Mouse (Mus musculus) left cerebral cortex, adult 18-20 months (tissue): Measurements from ENCODE around the gene Ripor1. TPM values are rescaled to one million over a fixed set of nuclear protein-coding genes. Genes with fewer than 3 reads are reported as not detected.
"Not testable (repeated sequence)": the region's sequence is repeated elsewhere in the genome, so short reads cannot be mapped to it uniquely, and the experiment has no call there.

Experiments used
- DNase-seq, 2 experiments: peaks; one replicate each; pipeline ENCODE4 v3.0.0; 2021 to 2022; ENCODE audit warnings: low spot score in 2 of 2, mixed read lengths in 1 of 2
- long read RNA-seq, 2 experiments: library from polyadenylated mRNA; stranded (forward); transcript quantifications; one replicate each; pipeline ENCODE4 v2.0.0; 2021
- total RNA-seq, 2 experiments: library from RNA; stranded (reverse); gene quantifications; 2 replicates each; pipeline ENCODE4 v1.2.3; 2021

The Ripor1 gene
- total RNA-seq, result 10 to 100 TPM; 70.6 to 84.6 TPM
- long read RNA-seq, experiment 1, full-length matches to known transcripts, result 22 of 74 reads
- long read RNA-seq, experiment 1, partial matches to known transcripts, result 31 of 74 reads
- long read RNA-seq, experiment 1, other reads (novel, unspliced or antisense), result 21 of 74 reads
- long read RNA-seq, experiment 2, full-length matches to known transcripts, result 11 of 48 reads
- long read RNA-seq, experiment 2, partial matches to known transcripts, result 30 of 48 reads
- long read RNA-seq, experiment 2, other reads (novel, unspliced or antisense), result 7 of 48 reads

DNA sequence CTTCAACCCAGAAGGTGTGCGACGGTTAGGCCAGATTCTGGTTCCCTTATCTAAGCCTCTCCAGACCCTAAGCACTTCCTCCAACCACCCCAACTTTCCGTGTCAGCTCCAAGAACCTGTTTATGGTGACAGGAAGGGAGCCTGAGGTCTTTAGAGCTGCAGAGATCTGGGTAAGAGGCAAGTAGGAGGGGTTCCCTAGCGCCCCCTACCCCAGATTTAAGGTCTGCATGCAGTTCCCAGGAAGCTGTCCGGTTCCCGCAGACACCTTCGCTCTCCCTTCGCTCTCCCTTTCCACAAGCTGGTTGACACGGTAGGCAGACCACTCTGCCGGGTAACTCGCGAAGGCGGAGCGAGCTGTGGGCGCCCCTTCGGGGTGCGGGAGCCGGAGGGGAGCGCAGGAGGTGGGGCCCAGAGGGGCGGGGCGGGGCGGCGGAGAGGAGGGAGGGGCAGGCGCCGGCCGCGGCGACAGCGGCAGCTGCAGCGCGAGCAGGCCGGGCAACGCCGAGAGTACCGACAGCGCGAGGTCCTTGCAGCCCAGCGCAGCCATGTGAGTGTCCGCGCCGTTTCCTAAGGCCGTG lies at the start of gene Ripor1:
Ripor1 (plus strand) TSS at position 452 of the 578 bp plus-strand sequence.
- DNase-seq, result peak; percentile 73 to 83

GRCm38 (mm10) chr8:105562863-105563262 lies 42.2 kb upstream of the Ripor1 start:
- DNase-seq, result no peak

DNA sequence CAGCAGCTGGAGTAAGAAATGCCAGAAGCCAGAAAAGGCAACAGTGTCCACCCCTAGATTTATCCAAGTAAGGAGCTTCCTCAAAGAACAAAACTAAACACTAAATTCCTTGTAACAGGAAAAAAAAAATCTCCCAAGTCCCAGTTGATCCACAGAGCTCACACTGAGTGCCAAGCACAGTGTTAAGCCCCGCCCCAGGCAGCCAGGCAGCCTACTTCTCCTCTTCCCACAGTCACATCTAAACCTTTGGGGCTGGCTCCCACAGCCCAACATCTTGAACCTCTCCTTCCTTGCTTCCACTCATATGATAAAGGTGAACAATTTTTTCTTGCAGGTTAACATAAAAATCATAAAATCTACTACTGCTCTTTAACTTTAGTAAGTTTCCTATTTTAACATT lies 41.2 kb upstream of the Ripor1 start:
- no peak for DNase-seq

DNA sequence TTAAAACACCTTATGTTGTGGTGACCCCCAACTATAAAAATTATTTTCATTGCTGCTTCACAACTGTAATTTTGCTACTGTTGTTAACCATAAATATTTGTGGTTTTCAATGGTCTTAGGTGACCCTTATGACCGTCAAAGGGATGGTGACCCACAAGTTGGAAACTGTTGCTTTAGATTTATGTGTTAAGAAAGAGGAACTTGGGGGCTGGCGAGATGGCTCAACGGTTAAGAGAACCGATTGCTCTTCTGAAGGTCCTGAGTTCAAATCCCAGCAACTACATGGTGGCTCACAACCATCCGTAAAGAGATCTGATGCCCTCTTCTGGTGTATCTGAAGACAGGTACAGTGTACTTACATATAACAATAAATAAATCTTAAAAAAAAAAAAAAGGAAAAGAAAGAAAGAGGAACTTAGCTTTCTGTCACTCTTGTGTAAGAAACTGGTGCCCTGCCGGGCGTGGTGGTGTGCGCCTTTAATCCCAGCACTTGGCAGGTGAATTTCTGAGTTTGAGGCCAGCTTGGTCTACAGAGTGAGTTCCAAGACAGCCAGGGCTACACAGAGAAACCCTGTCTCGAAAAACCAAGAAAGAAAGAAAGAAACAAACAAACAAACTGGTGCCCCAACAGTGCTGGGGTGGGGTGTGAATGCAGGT lies 40.4 kb upstream of the Ripor1 start:
- DNase-seq, result not testable (repeated sequence)

- DNase-seq, result peak in 1 of 2 experiments; percentile 21
Measured at GRCm38 (mm10) chr8:105565401-105565881, 39.6 kb upstream of the Ripor1 start.

GRCm38 (mm10) chr8:105565952-105566702 lies 38.9 kb upstream of the Ripor1 start, which contains the start of gene Atp6v0d1:
TSS of gene Atp6v0d1 (minus strand) at chr8:105566047.
- peak; percentile 99 to 100 for DNase-seq

DNA sequence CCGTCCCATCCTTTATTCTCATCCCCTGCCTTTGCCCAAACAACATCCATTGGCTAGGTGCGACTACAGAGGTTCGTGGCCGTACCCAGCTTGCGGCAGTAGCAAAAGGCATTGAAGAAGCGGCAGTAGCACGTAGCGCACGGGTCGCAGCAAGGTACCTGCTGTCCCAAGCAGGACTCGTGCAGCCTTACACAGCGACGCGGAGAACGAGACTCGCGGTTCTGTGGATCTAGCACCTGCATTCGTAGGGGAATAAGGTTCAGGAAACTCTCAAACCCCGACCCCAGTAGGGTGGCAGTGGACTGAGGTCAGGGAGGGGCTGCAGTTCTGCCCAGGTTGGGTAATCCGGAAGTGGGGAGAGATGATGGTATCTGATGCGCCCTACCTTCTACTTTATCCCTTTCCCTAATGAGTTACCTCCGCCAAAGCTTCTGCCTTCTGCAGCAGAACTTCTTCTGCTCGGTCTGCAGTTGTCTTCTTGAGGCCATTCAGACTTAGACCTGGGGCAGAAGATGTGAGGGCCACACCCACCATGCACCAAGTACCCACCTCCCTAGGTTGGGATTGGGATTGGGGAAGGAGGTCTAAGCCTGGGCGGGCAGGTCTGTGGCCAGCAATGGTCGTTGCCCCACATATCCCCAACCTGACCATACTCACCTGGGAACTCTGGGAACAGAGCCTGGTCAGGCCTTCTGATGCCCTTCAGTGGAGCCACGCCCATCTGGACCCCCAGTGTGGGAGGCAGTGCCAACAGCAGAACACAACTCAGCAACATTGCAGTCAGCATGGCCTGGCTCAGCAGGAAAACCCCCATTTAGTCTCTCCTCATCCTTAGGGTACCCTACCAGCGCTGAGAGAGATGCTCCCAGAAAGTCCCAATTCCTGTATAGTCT lies 38.1 kb upstream of the Ripor1 start:
- no peak for DNase-seq

DNA sequence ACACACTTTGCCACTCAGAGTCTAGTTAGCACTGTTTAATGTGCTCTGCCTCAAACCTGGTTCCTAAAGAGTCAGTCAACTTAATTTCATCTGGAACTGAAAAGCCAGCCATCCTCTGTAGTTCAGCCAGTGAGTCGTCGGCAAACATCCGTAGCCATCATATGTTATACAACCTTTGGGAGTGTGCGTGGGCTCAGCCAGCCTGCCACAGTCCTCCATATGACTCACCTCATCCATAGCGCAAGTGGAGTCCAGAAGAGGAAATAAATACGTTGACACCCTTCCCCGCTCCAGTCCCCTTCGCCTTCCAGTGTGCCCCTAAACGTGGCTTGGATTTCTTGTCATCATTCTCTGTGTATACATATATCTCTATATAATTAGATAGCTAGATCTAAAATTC lies 33.2 kb upstream of the Ripor1 start:
- DNase-seq, result peak; percentile 48 to 68

DNA sequence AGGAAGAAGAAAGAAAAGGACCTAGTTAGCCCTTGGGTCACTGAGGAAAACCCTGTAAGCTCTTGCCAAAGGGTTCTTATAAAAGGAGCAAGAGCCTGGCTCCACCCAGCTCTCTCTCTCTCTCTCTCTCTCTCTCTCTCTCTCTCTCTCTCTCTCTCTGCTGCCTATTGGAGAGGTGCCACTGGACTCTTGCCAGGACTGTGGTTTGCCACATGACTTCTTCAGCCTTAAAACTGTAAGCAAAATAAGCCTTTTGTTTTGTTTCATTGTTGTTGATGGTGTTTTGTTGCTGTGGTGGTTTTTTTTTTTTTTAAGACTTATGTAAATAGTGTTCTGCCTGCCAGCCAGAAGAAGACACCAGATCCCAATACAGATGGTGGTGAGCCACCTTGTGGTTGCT lies 31.6 kb upstream of the Ripor1 start:
- DNase-seq, result no peak

- DNase-seq, result no peak
Measured at GRCm38 (mm10) chr8:105574741-105575140, 30.3 kb upstream of the Ripor1 start.

GRCm38 (mm10) chr8:105575538-105575937 lies 29.5 kb upstream of the Ripor1 start:
- DNase-seq, result no peak

DNA sequence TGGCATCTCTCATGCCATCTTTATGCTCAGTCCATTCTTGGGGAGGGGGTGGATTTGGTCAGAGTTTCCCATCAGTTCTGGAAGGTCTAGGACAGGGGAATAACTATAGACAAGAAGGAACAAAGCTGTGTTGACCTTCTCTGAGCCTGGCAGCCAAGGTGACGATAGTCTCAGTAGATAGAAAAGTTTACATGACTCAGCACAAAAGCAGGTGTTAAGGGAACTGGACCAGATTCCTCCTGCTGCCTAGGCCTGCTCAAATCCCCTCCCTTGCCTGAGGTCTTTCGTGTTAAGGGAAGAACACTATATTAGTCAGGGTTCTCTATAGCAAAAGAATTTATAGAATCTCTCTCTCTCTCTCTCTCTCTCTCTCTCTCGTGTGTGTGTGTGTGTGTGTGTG lies 25.3 kb upstream of the Ripor1 start:
- no peak for DNase-seq

GRCm38 (mm10) chr8:105592431-105592830 lies 12.6 kb upstream of the Ripor1 start:
- no peak for DNase-seq

GRCm38 (mm10) chr8:105593859-105594258 lies 11.2 kb upstream of the Ripor1 start:
- DNase-seq, result no peak

DNA sequence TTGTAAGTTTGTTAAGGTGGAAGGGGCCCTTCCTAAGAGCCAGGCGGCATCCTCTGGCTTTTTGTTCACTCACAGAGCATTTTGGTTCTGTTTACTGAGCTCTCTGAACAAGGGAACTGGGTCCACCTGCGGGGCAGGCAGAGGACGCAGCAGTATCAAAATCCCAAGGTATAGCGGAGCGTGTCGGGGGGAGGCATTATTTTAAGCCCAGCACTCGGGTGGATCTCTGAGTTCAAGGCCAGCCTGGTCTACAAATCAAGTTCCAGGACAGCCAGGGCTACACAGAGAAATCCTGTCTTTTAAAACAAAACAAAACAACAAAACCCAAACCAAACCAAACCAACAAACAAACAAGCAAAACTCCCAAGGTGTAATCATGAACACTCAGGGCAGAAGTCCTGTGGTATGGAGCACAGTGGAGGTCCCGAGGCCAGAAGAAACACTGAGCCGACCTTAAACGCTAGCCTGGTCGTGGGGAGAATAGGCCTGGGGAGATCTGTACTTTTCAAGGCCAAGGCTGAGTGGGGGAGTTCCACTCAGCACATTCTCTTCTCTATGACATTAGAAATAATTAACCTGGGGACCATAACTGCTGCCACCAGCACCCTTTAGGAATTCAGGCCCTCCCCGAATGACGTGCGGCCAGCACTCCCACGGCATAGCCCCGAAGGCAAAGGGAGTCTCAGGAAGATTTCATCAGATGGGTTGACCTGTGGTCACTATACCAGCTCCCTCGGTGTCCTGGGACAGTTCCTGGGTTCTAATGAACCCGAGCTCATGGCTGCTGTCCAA lies 10.4 kb upstream of the Ripor1 start:
- no peak for DNase-seq

GRCm38 (mm10) chr8:105596362-105597034 lies 8.6 kb upstream of the Ripor1 start:
- DNase-seq, result no peak

DNA sequence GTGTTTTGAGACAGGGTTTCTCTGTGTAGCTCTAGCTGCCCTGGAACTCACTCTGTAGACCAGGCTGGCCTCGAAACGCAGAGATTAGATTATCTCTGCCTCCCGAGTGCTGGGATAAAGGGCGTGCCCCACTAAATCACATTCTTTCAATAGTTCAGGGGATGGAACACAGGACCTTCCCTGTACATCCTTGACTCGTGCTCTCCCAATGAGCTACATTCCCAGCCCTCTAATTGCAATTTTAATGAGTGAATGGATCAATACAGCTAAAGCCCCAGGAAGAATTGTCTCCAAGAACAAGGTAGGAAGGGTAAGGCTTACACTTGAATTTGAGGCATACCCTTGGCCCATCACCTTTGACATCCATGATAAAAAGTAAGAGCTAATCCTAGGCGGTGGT lies 6.3 kb upstream of the Ripor1 start:
- DNase-seq, result no peak

- DNase-seq, result no peak
Measured at GRCm38 (mm10) chr8:105601301-105601700, 3.8 kb upstream of the Ripor1 start.

DNA sequence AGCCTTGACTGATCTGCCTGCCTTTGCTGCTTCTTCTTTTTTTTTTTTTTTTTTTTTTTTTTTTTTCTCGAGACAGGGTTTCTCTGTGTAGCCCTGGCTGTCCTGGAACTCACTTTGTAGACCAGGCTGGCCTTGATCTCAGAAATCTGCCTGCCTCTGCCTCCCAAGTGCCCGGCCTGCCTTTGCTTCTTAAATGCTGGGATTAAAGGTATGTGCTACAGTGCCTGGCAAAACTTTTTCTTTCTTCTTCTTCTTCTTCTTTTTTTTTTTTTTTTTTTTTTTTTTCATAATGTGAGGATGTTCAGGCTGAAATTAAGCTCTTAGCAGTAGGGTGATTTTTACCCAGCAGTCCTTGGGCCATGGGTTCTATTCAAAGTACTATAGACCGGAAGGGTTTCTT lies 2.5 kb upstream of the Ripor1 start:
- DNase-seq, result not testable (repeated sequence)
